In the genomic region with DNA sequence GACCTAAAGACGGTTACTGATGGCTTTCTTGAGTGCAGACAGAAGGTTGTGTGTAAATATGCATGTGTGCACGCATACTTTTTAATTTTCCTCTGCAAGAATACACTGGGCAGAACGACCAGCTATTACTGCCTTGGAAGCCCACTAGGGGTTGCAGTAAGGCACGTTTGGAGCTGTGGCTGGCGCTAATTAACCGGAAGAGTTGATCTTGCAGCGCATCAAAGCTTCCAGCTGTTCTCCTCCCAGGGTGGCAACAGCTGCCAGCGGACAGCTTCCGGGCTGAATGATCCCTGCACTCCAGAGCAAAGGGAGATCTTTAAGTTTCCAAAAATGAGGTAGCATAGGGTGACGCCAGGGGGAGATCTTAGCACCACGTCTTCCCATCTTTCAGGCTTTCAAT, we compare ENCODE assay signal across 9 mouse cellular contexts. TPM values are rescaled to one million over a fixed set of nuclear protein-coding genes. Genes with fewer than 3 reads are reported as not detected.
DNase-seq lines count a peak whose midpoint lies in the region; ATAC-seq and TF ChIP-seq lines count a peak whose summit lies in the region.
"Had no signal": no experiment of that assay in that cellular context is flagged by ENCODE, and none has a peak within 500 bp of the region (broad histone marks: within the 10 kb centered on the region; RNA-seq: fewer than 3 reads in every experiment).

No protein-coding gene starts in this region.

- no peaks in the 10 kb centered on the region for H3K36me3 ChIP-seq in hindbrain, embryonic 11.5 days (ENCODE audit: control insufficient read depth, insufficient read depth, low read length)
- H3K36me3 ChIP-seq in midbrain, embryonic 15.5 days (replicated peaks): no peaks in the 10 kb centered on the region

- H3K4me2 ChIP-seq in hindbrain, embryonic 11.5 days (replicated peaks; ENCODE audit: low read depth, low read length): peak overlapping the region; percentile 67
- peak overlapping the region; percentile 67 for H3K4me2 ChIP-seq in midbrain, embryonic 15.5 days

- H3K9me3 ChIP-seq in hindbrain, embryonic 11.5 days (ENCODE audit: control insufficient read depth, low read length): no peaks in the 10 kb centered on the region
- H3K9me3 ChIP-seq in midbrain, embryonic 15.5 days: no peaks in the 10 kb centered on the region

- H3K27ac ChIP-seq in cortical plate, adult 2 months (ENCODE audit: insufficient read depth, low read length): peak overlapping the region; percentile 58; the same call in 1 of the 2 replicates
- H3K27ac ChIP-seq in hindbrain, embryonic 11.5 days (ENCODE audit: low read depth, low read length): no peak overlapping the region
- H3K27ac ChIP-seq in midbrain, embryonic 15.5 days: peak overlapping the region; percentile 86

- DNase-seq in layer of hippocampus, adult 8-10 months (ENCODE audit: low spot score in 2 of 2): peak; percentile 4 to 19
- DNase-seq in layer of hippocampus, adult 9-10 months (ENCODE audit: low spot score): no peak
- DNase-seq in hindbrain, embryonic 11.5 days (ENCODE audit: low spot score): peak; percentile 44
- no peak for DNase-seq in spleen, postnatal 36 days (ENCODE audit: low spot score in 2 of 2)
- DNase-seq in lung, postnatal 14 days: no peak
- no peak for DNase-seq in B cell, adult 2 months

- no peak for TF ChIP-seq CTCF in cortical plate, adult 2 months (IDR thresholded peaks at IDR 0.05; ENCODE audit: extremely low read depth, insufficient read depth, low read length)

- no peaks in the 10 kb centered on the region for H3K4me1 ChIP-seq in cortical plate, adult 2 months (ENCODE audit: control insufficient read depth, insufficient read depth, low read length)
- H3K4me1 ChIP-seq in hindbrain, embryonic 11.5 days (replicated peaks; ENCODE audit: control insufficient read depth, insufficient read depth, low read length): no peaks in the 10 kb centered on the region; the same call in 1 of the 2 replicates
- H3K4me1 ChIP-seq in midbrain, embryonic 15.5 days: no peaks in the 10 kb centered on the region

- H3K9ac ChIP-seq in hindbrain, embryonic 11.5 days (ENCODE audit: low read depth, low read length): no peak overlapping the region
- peak overlapping the region; percentile 52 for H3K9ac ChIP-seq in midbrain, embryonic 15.5 days

- WGBS in hindbrain, embryonic 11.5 days: 10% methylated on average over 11 of the region's 11 CpGs
- 15% methylated on average over 11 of the region's 11 CpGs for WGBS in midbrain, embryonic 15.5 days

- ATAC-seq in hindbrain, embryonic 11.5 days (ENCODE audit: low FRiP score): peak; percentile 76
- peak; percentile 79 for ATAC-seq in midbrain, embryonic 15.5 days (replicated peaks)

- H3K4me3 ChIP-seq in cortical plate, adult 2 months (ENCODE audit: insufficient read depth, low read length): peak overlapping the region; percentile 89
- peak overlapping the region; percentile 36 for H3K4me3 ChIP-seq in hindbrain, embryonic 11.5 days (ENCODE audit: low read depth, low read length)
- peak overlapping the region; percentile 48 for H3K4me3 ChIP-seq in midbrain, embryonic 15.5 days

- no peak for TF ChIP-seq POLR2A in cortical plate, adult 2 months (IDR thresholded peaks at IDR 0.05; ENCODE audit: extremely low read depth, insufficient read depth, low read length)

- H3K27me3 ChIP-seq in hindbrain, embryonic 11.5 days (ENCODE audit: control insufficient read depth, insufficient read depth, low read length): peaks cover 7% of the 10 kb centered on the region; the same call in 1 of the 2 replicates
- no peaks in the 10 kb centered on the region for H3K27me3 ChIP-seq in midbrain, embryonic 15.5 days (replicated peaks)

RNA-seq across cellular contexts. Expression of a gene that starts 1.7 kb away (rescaled TPM):
- 10 to 100 TPM; 31.3 to 35.7 (median 33.9) TPM for total RNA-seq in layer of hippocampus, adult 8-10 months (2022)
- polyA plus RNA-seq in cortical plate, adult 2 months (2012; rRNA removed): 12.0 and 12.9 TPM in 2 replicates
- 2.1 and 2.8 TPM in 2 replicates for polyA plus RNA-seq in hindbrain, embryonic 11.5 days (2014; fragmentation: Nextera tagmentation; extraction: Ambion mirVana)
- polyA plus RNA-seq in midbrain, embryonic 15.5 days (2015; fragmentation: Nextera tagmentation; extraction: Ambion mirVana): 36.6 and 39.2 TPM in 2 replicates
- total RNA-seq: hematopoietic stem cell, adult 5-6 weeks had no signal

Comparison
In these comparisons a context has a peak if more than half of its experiments do, and no peak if none do; other contexts are left out.
1. DNase-seq: peak in layer of hippocampus, adult 8-10 months (2 of 2) and hindbrain, embryonic 11.5 days (single experiment); none in layer of hippocampus, adult 9-10 months (single experiment), spleen, postnatal 36 days (0 of 2), lung, postnatal 14 days (single experiment) and B cell, adult 2 months (0 of 2).
2. H3K4me3 ChIP-seq: peak in every context shown above with its lines; median percentile 89 in cortical plate, adult 2 months; 48 in midbrain, embryonic 15.5 days; 36 in hindbrain, embryonic 11.5 days.